Mouse (Mus musculus) stomach, embryonic 14.5 days (tissue): ENCODE data around the gene Slc9a5. TPM values are rescaled to one million over a fixed set of nuclear protein-coding genes. Genes with fewer than 3 reads are reported as not detected.

Experiments used
- ATAC-seq: fragments of 200-750 bp; cut with Nextera tagmentation; 2 replicates; pipeline ENCODE4 v1.8.0; 2017; ENCODE audit warnings: low read depth, moderate TSS enrichment; ENCODE audit not compliant: insufficient number of reproducible peaks, insufficient read depth, low FRiP score
- H3K27ac ChIP-seq: fragments of 300-500 bp; sonication (generic); 2 replicates; pipeline ENCODE4 v1.5.1; 2014; ENCODE audit warnings: mild to moderate bottlenecking, low read length, moderate library complexity, mixed read lengths
- H3K27me3 ChIP-seq: fragments of 300-500 bp; sonication (generic); 2 replicates; pipeline ENCODE4 v1.6.1; 2014; ENCODE audit warnings: low read length, control low read depth, mixed read lengths; ENCODE audit not compliant: control insufficient read depth, insufficient read depth
- H3K36me3 ChIP-seq: fragments of 300-500 bp; sonication (generic); 2 replicates; pipeline ENCODE4 v1.6.1; 2014; ENCODE audit warnings: mild to moderate bottlenecking, control low read depth, low read length, moderate library complexity, mixed read lengths; ENCODE audit not compliant: control insufficient read depth, insufficient read depth
- H3K4me1 ChIP-seq: fragments of 300-500 bp; sonication (generic); 2 replicates; pipeline ENCODE4 v1.6.1; 2014; ENCODE audit warnings: low read length, control low read depth, mixed read lengths; ENCODE audit not compliant: control insufficient read depth, insufficient read depth
- H3K4me2 ChIP-seq: fragments of 300-500 bp; sonication (generic); replicated peaks from 2 replicates; pipeline ENCODE4 v1.6.1; 2014; ENCODE audit warnings: low read depth, low read length, control low read depth
- H3K4me3 ChIP-seq: fragments of 300-500 bp; sonication (generic); 2 replicates; pipeline ENCODE4 v1.5.1; 2014; ENCODE audit warnings: low read depth, low read length, control low read depth
- H3K9ac ChIP-seq: fragments of 300-500 bp; sonication (generic); replicated peaks from 2 replicates; pipeline ENCODE4 v1.6.1; 2014; ENCODE audit warnings: low read depth, mild to moderate bottlenecking, control low read depth, low read length, moderate library complexity, mixed read lengths
- H3K9me3 ChIP-seq: fragments of 300-500 bp; sonication (generic); 2 replicates; pipeline ENCODE4 v1.6.1; 2016; ENCODE audit warnings: low read depth, low read length, control low read depth; ENCODE audit not compliant: control insufficient read depth
- WGBS: fragments of 180-500 bp; shearing (Covaris S2); extraction: QIAGEN DNeasy Blood & Tissue Kit; methylation state at CpG from one replicate; pipeline ENCODE4 v1.1.7; 2014; 5-methylcytosine and 5-hydroxymethylcytosine counted together
- polyA plus RNA-seq: library from polyadenylated mRNA; unstranded; fragments of >200 nt; fragmentation: Nextera tagmentation; extraction: Ambion mirVana; gene quantifications from 2 replicates; pipeline ENCODE4 v1.2.1, GENCODE M21; 2014

Slc9a5 gene
- polyA plus RNA-seq, 1 experiment from 2014 or later, result 3.2 TPM

DNA sequence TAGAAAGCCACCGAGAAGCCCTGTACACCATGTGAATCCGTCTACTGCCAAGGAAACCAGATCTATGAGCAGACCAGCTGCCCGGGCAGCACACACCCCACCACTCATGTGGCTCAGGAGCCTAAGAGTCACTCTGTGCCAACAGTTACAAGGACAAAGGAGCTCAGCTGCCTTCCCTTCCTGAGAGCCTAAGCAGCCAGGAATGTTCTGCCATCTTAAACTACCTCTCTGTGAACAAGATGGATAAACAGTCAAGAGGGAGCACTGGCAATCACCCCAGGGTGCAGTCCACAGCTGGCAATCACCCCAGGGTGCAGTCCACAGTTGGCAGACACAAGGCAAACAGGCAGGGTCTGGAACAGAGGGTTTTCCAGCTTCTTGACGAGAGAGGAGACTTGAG, 30.7 kb upstream of the Slc9a5 start:
- no peak overlapping the region for H3K4me3 ChIP-seq
- H3K4me2 ChIP-seq, result no peak overlapping the region
- H3K9me3 ChIP-seq, result no peaks in the 10 kb centered on the region
- no peaks in the 10 kb centered on the region for H3K27me3 ChIP-seq
- no peaks in the 10 kb centered on the region for H3K4me1 ChIP-seq
- H3K27ac ChIP-seq, result no peak overlapping the region
- ATAC-seq, result no peak
- H3K36me3 ChIP-seq, result peaks cover 26% of the 10 kb centered on the region
- 96% methylated on average over 4 of the region's 4 CpGs for WGBS
- no peak overlapping the region for H3K9ac ChIP-seq

DNA sequence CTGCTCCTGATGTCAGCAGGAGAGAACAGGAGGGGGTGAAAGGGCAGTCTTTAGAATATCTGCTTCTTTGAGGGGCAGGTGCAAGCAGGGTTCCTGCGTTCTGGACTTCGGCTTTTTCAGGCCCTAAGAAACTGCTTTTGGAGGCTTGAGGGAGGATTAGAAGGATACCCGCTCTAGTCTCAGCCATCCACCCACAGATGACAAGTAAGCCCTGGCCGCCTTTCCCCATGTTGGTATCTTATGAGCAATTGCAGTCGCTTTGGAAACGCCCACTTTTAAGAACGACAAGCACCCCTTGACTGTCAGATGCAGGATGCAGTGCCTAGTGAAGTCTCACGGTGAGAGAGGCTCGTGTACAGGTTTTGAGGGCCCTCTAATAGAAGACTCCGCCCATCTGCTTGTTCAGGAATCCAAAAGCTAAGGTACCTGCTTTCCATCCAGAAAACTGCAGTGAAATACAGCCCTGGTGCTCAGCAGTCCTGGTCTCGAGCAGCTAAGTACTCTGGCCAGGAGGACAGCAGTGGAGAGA, 29.9 kb upstream of the Slc9a5 start:
- Histone ChIP-seq H3K36me3 (peaks cover 19% of the 10 kb centered on the region), H3K4me3 (no peak overlapping the region), H3K4me2 (no peak overlapping the region), H3K27ac (no peak overlapping the region), H3K9me3 (no peaks in the 10 kb centered on the region), H3K27me3 (no peaks in the 10 kb centered on the region), H3K4me1 (no peaks in the 10 kb centered on the region), H3K9ac (no peak overlapping the region)
- no peak for ATAC-seq
- 82% methylated on average over 11 of the region's 11 CpGs for WGBS

DNA sequence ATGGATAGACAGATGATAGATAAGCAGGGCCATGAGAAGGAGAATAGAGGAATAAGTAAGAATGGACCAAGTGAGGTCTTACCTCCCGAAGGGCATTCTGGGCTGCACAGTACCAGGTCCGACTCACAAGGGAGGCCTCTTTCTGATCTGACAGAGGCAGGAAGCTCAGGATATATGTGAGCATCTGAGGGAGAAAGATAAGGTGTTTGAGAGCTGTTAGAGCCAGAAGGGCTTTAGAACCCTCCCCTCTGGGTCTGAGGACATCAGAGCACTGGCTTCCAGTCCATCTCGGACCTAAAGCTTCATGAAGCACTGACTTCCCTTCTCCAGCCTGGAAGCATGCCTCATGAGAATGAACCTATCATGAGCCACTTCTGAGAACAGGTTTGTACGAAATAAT, 25.5 kb upstream of the Slc9a5 start:
- WGBS, result 92% methylated on average over 4 of the region's 4 CpGs
- no peak for ATAC-seq
- H3K4me3 ChIP-seq, result no peak overlapping the region

DNA sequence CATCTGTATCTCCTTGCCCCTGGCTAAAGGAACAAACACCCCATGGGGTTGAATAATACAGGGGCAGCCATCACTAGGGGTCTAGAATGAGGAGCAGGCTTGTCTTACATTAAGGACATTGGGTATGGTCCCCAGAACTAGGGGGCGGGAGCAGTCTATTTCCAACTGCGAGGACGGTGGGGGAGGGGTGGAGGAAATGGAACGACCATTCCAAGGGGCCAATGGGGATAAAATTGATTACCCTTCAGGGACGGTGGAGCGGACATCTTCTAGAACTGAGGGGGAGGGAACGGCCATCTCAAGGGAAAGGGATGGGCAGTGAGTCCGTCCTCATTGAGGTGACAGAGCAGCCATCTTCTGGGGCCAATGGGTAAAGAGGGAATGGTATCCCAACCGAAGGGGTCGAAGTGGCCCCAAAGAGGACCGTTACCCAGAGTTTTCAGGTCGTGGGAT, 23.0 kb upstream of the Slc9a5 start:
- Histone ChIP-seq H3K4me1 (peaks cover 14% of the 10 kb centered on the region; the same call in 1 of the 2 replicates), H3K4me3 (peak overlapping the region; percentile 56), H3K27me3 (no peaks in the 10 kb centered on the region), H3K36me3 (peaks cover 33% of the 10 kb centered on the region), H3K9me3 (no peaks in the 10 kb centered on the region), H3K9ac (peak overlapping the region; percentile 57), H3K27ac (peak overlapping the region; percentile 4; the same call in 1 of the 2 replicates), H3K4me2 (peak overlapping the region; percentile 60)
- ATAC-seq, result peak; percentile 8; the same call in 1 of the 2 replicates
- WGBS, result 0% methylated on average over 12 of the region's 12 CpGs

More for the DNA sequence above, 25.5 kb upstream of the Slc9a5 start:
- Histone ChIP-seq H3K9me3 (no peaks in the 10 kb centered on the region), H3K9ac (no peak overlapping the region), H3K4me2 (no peak overlapping the region), H3K27ac (no peak overlapping the region), H3K27me3 (no peaks in the 10 kb centered on the region), H3K36me3 (peaks cover 15% of the 10 kb centered on the region), H3K4me1 (peaks cover 14% of the 10 kb centered on the region; the same call in 1 of the 2 replicates)

DNA sequence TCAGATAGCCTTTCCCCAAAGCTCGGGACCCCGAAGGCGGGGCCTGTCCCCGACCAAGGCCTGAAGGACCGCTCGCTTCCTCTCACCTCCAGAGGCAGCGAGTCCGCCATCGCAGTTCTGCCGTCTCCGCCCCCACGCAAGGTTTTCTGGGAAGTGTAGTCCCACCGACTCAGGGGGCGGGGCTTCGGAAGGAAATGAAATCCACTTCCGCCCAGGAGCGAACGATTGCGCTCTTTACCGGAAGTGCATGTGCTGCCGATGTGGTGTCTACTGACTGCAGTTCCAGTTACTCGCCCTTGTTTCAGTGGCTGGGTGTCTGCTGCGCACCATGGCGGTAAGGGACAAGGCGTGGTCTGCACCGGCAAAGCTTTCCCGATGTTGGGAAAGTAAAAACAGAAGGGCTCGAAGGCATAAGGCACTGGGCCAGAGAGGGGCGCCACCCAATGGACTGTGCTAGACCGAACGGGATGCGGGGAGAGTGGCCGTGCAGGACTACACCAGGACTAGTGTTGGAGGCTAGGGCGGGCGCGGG, 22.4 kb upstream of the Slc9a5 start, which contains the start of the genes Lrrc29 and Tmem208:
Lrrc29 (minus strand) TSS at position 138 of the 532 bp plus-strand sequence.
Tmem208 (plus strand) TSS at position 214 of the 532 bp plus-strand sequence.
- Histone ChIP-seq H3K9me3 (no peaks in the 10 kb centered on the region), H3K4me2 (peak within 1 kb of the TSS; percentile 90), H3K9ac (peak within 1 kb of the TSS; percentile 57), H3K36me3 (peaks cover 39% of the 10 kb centered on the region), H3K27ac (peak within 1 kb of the TSS; percentile 76; the same call in 1 of the 2 replicates), H3K27me3 (no peaks in the 10 kb centered on the region), H3K4me1 (peaks cover 14% of the 10 kb centered on the region; the same call in 1 of the 2 replicates), H3K4me3 (peak within 1 kb of the TSS; percentile 56)
- ATAC-seq, result peak; percentile 91
- under 1% methylated on average over 36 of the region's 36 CpGs for WGBS

DNA sequence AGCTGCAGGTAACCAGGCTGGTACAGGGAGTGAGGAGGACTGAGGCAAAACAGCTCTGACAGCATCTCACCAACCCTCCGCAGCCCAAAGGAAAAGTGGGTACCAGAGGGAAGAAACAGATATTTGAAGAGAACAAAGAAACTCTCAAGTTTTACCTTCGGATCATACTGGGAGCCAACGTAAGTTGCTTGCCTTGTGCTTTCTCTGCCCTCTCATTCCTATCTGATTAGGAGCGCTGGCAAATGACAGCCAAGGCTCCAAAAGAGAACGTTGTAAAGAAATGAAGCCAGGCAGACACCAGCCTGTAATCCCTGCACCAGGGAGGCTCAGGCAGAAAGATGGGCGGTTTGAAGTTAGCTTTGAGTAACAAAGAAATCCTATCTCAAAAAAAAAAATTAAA, 21.7 kb upstream of the Slc9a5 start:
- ATAC-seq, result no peak
- H3K27ac ChIP-seq, result peak overlapping the region; percentile 76; the same call in 1 of the 2 replicates
- no peaks in the 10 kb centered on the region for H3K9me3 ChIP-seq
- peaks cover 14% of the 10 kb centered on the region; the same call in 1 of the 2 replicates for H3K4me1 ChIP-seq
- H3K9ac ChIP-seq, result peak overlapping the region; percentile 41
- peak overlapping the region; percentile 90 for H3K4me2 ChIP-seq
- H3K4me3 ChIP-seq, result peak overlapping the region; percentile 56
- H3K27me3 ChIP-seq, result no peaks in the 10 kb centered on the region
- WGBS, result 35% methylated on average over 6 of the region's 6 CpGs
- H3K36me3 ChIP-seq, result peaks cover 46% of the 10 kb centered on the region

DNA sequence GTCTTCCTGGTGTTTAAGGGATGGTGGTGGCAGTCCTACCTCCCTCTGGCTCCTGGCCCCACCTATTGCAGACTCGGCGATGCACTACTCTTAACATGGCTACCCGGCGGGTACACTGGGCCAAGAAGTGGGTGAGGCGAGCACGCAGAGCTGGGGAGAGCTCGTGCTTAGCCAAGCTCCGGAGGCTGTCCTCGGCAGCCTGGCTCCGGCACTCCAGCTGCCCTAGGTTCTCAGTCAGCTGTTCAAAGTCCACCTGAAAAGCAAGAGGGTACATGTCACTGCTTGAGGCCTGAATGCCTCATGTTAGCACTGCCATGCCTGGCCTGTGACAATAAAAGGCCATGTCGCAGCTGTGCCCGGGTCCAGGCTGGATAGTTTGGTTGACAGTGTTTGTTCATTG, 18.3 kb upstream of the Slc9a5 start:
- peaks cover 64% of the 10 kb centered on the region for H3K36me3 ChIP-seq
- no peak overlapping the region for H3K27ac ChIP-seq
- H3K4me3 ChIP-seq, result no peak overlapping the region
- H3K4me2 ChIP-seq, result no peak overlapping the region
- no peaks in the 10 kb centered on the region for H3K27me3 ChIP-seq
- peaks cover 10% of the 10 kb centered on the region; the same call in 1 of the 2 replicates for H3K4me1 ChIP-seq
- WGBS, result 91% methylated on average over 12 of the region's 12 CpGs
- H3K9me3 ChIP-seq, result no peaks in the 10 kb centered on the region
- H3K9ac ChIP-seq, result no peak overlapping the region
- no peak for ATAC-seq

DNA sequence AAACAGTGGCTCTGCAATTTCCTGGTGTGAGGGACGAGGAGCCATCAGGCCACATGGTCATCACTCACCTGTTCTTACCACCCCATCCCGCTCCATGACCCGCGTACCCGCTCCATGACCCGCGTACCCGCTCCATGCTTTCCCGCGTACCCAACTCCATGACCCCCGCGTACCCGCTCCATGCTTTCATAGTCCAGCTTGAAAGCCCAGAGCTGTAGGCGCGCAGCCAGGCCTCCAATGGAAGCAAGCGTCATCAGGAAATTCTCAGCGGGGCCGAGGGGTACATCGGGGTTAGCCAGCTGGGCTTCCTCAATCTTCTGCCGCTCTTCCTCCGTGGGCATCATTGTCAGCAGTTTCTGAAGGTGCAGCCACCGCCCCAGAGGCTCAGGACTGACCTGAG, 17.2 kb upstream of the Slc9a5 start:
- no peak overlapping the region for H3K27ac ChIP-seq
- H3K4me2 ChIP-seq, result no peak overlapping the region
- peaks cover 9% of the 10 kb centered on the region; the same call in 1 of the 2 replicates for H3K4me1 ChIP-seq
- H3K36me3 ChIP-seq, result peaks cover 76% of the 10 kb centered on the region
- H3K4me3 ChIP-seq, result no peak overlapping the region
- ATAC-seq, result no peak
- no peak overlapping the region for H3K9ac ChIP-seq
- no peaks in the 10 kb centered on the region for H3K27me3 ChIP-seq
- 93% methylated on average over 22 of the region's 22 CpGs for WGBS
- H3K9me3 ChIP-seq, result no peaks in the 10 kb centered on the region
